Mouse (Mus musculus): ENCODE measurements around the gene Tom1. TPM values are rescaled to one million over a fixed set of nuclear protein-coding genes. Genes with fewer than 3 reads are reported as not detected.

Gene Tom1
- polyA plus RNA-seq, 1 experiment from 2014 or later, result 22.1 TPM

DNA sequence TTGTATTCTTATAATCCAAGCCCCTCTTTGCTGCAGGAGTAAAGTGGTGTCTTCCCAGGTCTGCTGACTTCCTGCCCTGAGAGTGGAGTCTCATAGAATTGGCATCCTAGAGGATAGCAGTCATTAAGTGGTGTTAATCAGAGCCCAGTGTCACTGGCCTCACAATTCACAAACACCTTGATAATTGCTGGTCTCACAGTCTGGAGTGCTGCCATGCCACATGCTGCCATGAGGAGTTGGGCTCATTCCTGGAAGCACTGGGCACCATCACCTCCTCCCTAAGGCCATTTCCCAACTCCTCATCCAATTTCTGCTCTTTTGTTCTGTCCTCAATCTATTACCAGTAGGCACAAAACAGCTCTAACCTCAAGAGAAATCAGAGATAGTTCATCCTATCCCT is 2.1 kb downstream of the Tom1 start:
- no peaks in the 10 kb centered on the region for H3K9me3 ChIP-seq (ENCODE audit: control insufficient read depth, low read length)
- ATAC-seq (ENCODE audit: low read depth), result no peak
- peaks cover 6% of the 10 kb centered on the region; the same call in 1 of the 2 replicates for H3K4me1 ChIP-seq (replicated peaks; ENCODE audit: control insufficient read depth, insufficient read depth, low read length)
- 0 out of 2 replicates have a peak, but pooled peaks cover 4% of the 10 kb centered on the region for H3K36me3 ChIP-seq (ENCODE audit: control insufficient read depth, insufficient read depth, low read length)
- no peak overlapping the region for H3K9ac ChIP-seq (ENCODE audit: low read length)
- H3K27me3 ChIP-seq (ENCODE audit: control insufficient read depth, insufficient read depth, low read depth, low read length), result no peaks in the 10 kb centered on the region
- no peak overlapping the region for H3K4me3 ChIP-seq (ENCODE audit: low read length)
- no peak overlapping the region for H3K27ac ChIP-seq (ENCODE audit: low read length)
- no peak overlapping the region for H3K4me2 ChIP-seq (ENCODE audit: low read depth, low read length)

DNA sequence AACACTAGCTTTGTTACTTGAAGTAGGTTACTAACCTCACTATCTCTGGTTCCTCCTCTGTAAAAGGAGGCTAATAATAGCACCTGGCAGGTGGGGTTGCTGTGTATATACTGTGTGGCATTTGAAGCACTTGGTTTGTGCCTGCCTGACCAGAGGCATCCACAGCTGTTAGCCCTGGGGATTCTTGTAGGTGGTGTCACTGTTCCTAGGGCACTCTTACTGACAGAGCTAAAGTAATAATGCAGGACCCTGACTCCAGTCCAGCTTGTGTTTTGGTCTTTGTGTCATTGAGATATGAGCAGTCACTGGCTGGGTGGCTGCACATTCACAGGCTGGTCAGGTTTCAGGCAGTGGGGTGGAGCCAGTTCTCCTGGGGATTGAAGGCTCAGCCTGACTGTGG is 5.0 kb downstream of the Tom1 start:
- ATAC-seq (ENCODE audit: low read depth), result no peak
- Histone ChIP-seq H3K4me1 (replicated peaks; ENCODE audit: control insufficient read depth, insufficient read depth, low read length) (peaks cover 6% of the 10 kb centered on the region; the same call in 1 of the 2 replicates), H3K27me3 (ENCODE audit: control insufficient read depth, insufficient read depth, low read depth, low read length) (no peaks in the 10 kb centered on the region), H3K9ac (ENCODE audit: low read length) (no peak overlapping the region), H3K27ac (ENCODE audit: low read length) (no peak overlapping the region), H3K9me3 (ENCODE audit: control insufficient read depth, low read length) (no peaks in the 10 kb centered on the region), H3K4me3 (ENCODE audit: low read length) (no peak overlapping the region), H3K4me2 (ENCODE audit: low read depth, low read length) (no peak overlapping the region), H3K36me3 (ENCODE audit: control insufficient read depth, insufficient read depth, low read length) (no peaks in the 10 kb centered on the region)

DNA sequence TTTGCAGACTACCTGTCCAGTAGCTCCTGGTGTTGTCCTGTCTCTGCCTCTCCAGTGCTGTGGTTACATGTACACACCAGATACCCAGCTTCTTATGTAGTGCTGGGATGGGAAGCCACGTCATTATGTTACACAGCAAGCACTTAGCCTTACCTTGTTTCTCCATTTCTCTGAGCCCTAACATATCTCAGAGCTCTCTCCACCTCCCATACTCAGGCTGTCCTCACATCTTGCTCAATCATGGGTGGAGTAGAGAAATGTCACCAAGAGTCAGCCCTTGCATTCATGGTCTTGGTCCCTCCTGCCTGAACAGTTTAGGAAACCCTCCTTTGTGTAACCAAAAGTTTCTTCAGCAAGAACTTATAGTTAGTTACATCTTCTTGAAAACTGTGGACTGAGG is 6.2 kb downstream of the Tom1 start:
- WGBS, result 80% methylated on average over 1 of the region's 1 CpGs

DNA sequence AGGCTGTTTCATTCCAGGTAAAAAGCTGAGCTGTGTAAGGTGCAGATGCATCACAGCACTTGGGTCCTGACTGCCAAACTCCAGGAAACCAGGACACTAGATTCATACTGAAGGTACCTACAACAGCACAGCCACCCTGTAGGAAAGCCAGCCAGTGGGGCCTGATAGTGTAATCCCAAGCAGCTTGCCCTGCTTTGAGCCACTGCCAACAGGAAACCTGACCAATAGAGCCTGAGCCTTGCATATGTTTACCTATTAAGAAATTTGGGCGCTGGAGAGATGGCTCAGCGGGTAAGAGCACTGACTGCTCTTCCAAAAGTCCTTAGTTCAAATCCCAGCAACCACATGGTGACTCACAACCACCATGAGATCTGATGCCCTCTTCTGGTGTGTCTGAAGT is 8.7 kb downstream of the Tom1 start:
- H3K9me3 ChIP-seq (ENCODE audit: control insufficient read depth, low read length), result no peaks in the 10 kb centered on the region
- no peak for ATAC-seq (ENCODE audit: low read depth)
- H3K27me3 ChIP-seq (ENCODE audit: control insufficient read depth, insufficient read depth, low read depth, low read length), result no peaks in the 10 kb centered on the region
- no peaks in the 10 kb centered on the region for H3K36me3 ChIP-seq (ENCODE audit: control insufficient read depth, insufficient read depth, low read length)
- H3K4me3 ChIP-seq (ENCODE audit: low read length), result no peak overlapping the region
- H3K9ac ChIP-seq (ENCODE audit: low read length), result no peak overlapping the region
- WGBS, result 74% methylated on average over 2 of the region's 2 CpGs
- H3K4me1 ChIP-seq (replicated peaks; ENCODE audit: control insufficient read depth, insufficient read depth, low read length), result no peaks in the 10 kb centered on the region
- H3K27ac ChIP-seq (ENCODE audit: low read length), result no peak overlapping the region
- no peak overlapping the region for H3K4me2 ChIP-seq (ENCODE audit: low read depth, low read length)

More for the DNA sequence above, 6.2 kb downstream of the Tom1 start:
- H3K4me1 ChIP-seq (replicated peaks; ENCODE audit: control insufficient read depth, insufficient read depth, low read length), result peaks cover 2% of the 10 kb centered on the region; the same call in 1 of the 2 replicates
- H3K27ac ChIP-seq (ENCODE audit: low read length), result no peak overlapping the region
- no peaks in the 10 kb centered on the region for H3K9me3 ChIP-seq (ENCODE audit: control insufficient read depth, low read length)
- no peaks in the 10 kb centered on the region for H3K27me3 ChIP-seq (ENCODE audit: control insufficient read depth, insufficient read depth, low read depth, low read length)
- no peaks in the 10 kb centered on the region for H3K36me3 ChIP-seq (ENCODE audit: control insufficient read depth, insufficient read depth, low read length)
- H3K4me2 ChIP-seq (ENCODE audit: low read depth, low read length), result no peak overlapping the region
- no peak overlapping the region for H3K4me3 ChIP-seq (ENCODE audit: low read length)
- no peak for ATAC-seq (ENCODE audit: low read depth)
- no peak overlapping the region for H3K9ac ChIP-seq (ENCODE audit: low read length)

DNA sequence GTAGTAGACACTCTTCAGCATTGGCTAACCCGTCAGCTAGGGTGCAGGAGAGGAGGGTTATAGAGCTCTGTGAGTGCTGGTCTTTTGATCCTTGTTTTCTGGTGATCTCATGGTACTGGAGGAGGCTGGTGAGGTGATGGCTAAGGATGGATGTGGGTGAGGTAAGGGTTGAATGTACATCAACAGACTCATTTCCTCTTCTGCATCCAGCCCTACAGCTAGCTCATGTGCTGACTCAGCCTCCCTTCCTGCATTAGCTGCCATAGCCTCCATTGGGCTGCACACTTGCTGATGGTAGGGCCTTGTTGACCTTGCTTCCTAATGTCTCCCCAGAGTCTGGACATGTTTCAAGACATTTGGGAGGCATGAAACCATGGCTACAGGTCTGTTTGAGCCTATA is 9.5 kb downstream of the Tom1 start:
- H3K9ac ChIP-seq (ENCODE audit: low read length), result no peak overlapping the region
- H3K27ac ChIP-seq (ENCODE audit: low read length), result no peak overlapping the region
- H3K36me3 ChIP-seq (ENCODE audit: control insufficient read depth, insufficient read depth, low read length), result no peaks in the 10 kb centered on the region
- 70% methylated on average over 1 of the region's 1 CpGs for WGBS
- H3K27me3 ChIP-seq (ENCODE audit: control insufficient read depth, insufficient read depth, low read depth, low read length), result no peaks in the 10 kb centered on the region
- ATAC-seq (ENCODE audit: low read depth), result no peak
- no peaks in the 10 kb centered on the region for H3K9me3 ChIP-seq (ENCODE audit: control insufficient read depth, low read length)
- H3K4me1 ChIP-seq (replicated peaks; ENCODE audit: control insufficient read depth, insufficient read depth, low read length), result no peaks in the 10 kb centered on the region
- no peak overlapping the region for H3K4me2 ChIP-seq (ENCODE audit: low read depth, low read length)
- no peak overlapping the region for H3K4me3 ChIP-seq (ENCODE audit: low read length)

- Histone ChIP-seq H3K4me1 (replicated peaks; ENCODE audit: control insufficient read depth, insufficient read depth, low read length) (no peaks in the 10 kb centered on the region), H3K27ac (ENCODE audit: low read length) (no peak overlapping the region), H3K27me3 (ENCODE audit: control insufficient read depth, insufficient read depth, low read depth, low read length) (no peaks in the 10 kb centered on the region), H3K4me3 (ENCODE audit: low read length) (no peak overlapping the region), H3K36me3 (ENCODE audit: control insufficient read depth, insufficient read depth, low read length) (no peaks in the 10 kb centered on the region), H3K9ac (ENCODE audit: low read length) (no peak overlapping the region), H3K4me2 (ENCODE audit: low read depth, low read length) (no peak overlapping the region), H3K9me3 (ENCODE audit: control insufficient read depth, low read length) (no peaks in the 10 kb centered on the region)
- WGBS, result 70% methylated on average over 1 of the region's 1 CpGs
- ATAC-seq (ENCODE audit: low read depth), result no peak
Measured at GRCm38 (mm10) chr8:75046303-75046702, 12.8 kb downstream of the Tom1 start.

- no peak for ATAC-seq (ENCODE audit: low read depth)
- 89% methylated on average over 3 of the region's 3 CpGs for WGBS
Measured at GRCm38 (mm10) chr8:75047784-75048183, 14.3 kb downstream of the Tom1 start.

GRCm38 (mm10) chr8:75053342-75053741 is 19.8 kb downstream of the Tom1 start:
- ATAC-seq (ENCODE audit: low read depth), result no peak
- Histone ChIP-seq H3K4me3 (ENCODE audit: low read length) (no peak overlapping the region), H3K27me3 (ENCODE audit: control insufficient read depth, insufficient read depth, low read depth, low read length) (no peaks in the 10 kb centered on the region), H3K4me2 (ENCODE audit: low read depth, low read length) (no peak overlapping the region), H3K9ac (ENCODE audit: low read length) (no peak overlapping the region), H3K27ac (ENCODE audit: low read length) (no peak overlapping the region), H3K9me3 (ENCODE audit: control insufficient read depth, low read length) (no peaks in the 10 kb centered on the region), H3K4me1 (replicated peaks; ENCODE audit: control insufficient read depth, insufficient read depth, low read length) (no peaks in the 10 kb centered on the region), H3K36me3 (ENCODE audit: control insufficient read depth, insufficient read depth, low read length) (no peaks in the 10 kb centered on the region)
- 85% methylated on average over 4 of the region's 4 CpGs for WGBS

More at GRCm38 (mm10) chr8:75047784-75048183, 14.3 kb downstream of the Tom1 start:
- Histone ChIP-seq H3K4me3 (ENCODE audit: low read length) (no peak overlapping the region), H3K27me3 (ENCODE audit: control insufficient read depth, insufficient read depth, low read depth, low read length) (no peaks in the 10 kb centered on the region), H3K9ac (ENCODE audit: low read length) (no peak overlapping the region), H3K9me3 (ENCODE audit: control insufficient read depth, low read length) (no peaks in the 10 kb centered on the region), H3K27ac (ENCODE audit: low read length) (no peak overlapping the region), H3K4me1 (replicated peaks; ENCODE audit: control insufficient read depth, insufficient read depth, low read length) (no peaks in the 10 kb centered on the region), H3K4me2 (ENCODE audit: low read depth, low read length) (no peak overlapping the region), H3K36me3 (ENCODE audit: control insufficient read depth, insufficient read depth, low read length) (no peaks in the 10 kb centered on the region)

DNA sequence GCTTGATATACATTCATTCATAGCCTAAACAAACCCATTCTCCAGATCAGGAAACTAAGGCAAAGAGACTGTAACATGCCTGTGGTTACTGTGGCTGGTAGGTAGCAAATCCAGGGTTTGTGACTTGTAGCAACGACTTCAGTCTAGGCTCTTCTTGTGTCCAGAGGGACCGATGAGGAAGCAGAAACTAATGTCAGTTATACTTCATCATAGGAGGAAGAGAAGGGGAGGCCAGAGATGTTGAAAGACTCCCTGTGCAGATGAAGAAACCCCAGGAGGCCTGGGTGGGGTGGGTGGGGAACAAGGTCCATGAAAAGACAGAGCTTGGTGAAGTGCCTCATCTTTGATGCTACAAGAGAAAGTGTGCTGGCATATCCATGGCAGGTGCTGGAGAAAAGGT is 22.2 kb downstream of the Tom1 start:
- Histone ChIP-seq H3K4me1 (replicated peaks; ENCODE audit: control insufficient read depth, insufficient read depth, low read length) (no peaks in the 10 kb centered on the region), H3K36me3 (ENCODE audit: control insufficient read depth, insufficient read depth, low read length) (no peaks in the 10 kb centered on the region), H3K27me3 (ENCODE audit: control insufficient read depth, insufficient read depth, low read depth, low read length) (no peaks in the 10 kb centered on the region), H3K4me3 (ENCODE audit: low read length) (no peak overlapping the region), H3K9me3 (ENCODE audit: control insufficient read depth, low read length) (no peaks in the 10 kb centered on the region), H3K27ac (ENCODE audit: low read length) (no peak overlapping the region), H3K9ac (ENCODE audit: low read length) (no peak overlapping the region), H3K4me2 (ENCODE audit: low read depth, low read length) (no peak overlapping the region)
- 98% methylated on average over 2 of the region's 2 CpGs for WGBS
- no peak for ATAC-seq (ENCODE audit: low read depth)

GRCm38 (mm10) chr8:75060022-75060421 is 26.5 kb downstream of the Tom1 start:
- Histone ChIP-seq H3K4me2 (ENCODE audit: low read depth, low read length) (no peak overlapping the region), H3K4me1 (replicated peaks; ENCODE audit: control insufficient read depth, insufficient read depth, low read length) (no peaks in the 10 kb centered on the region), H3K27ac (ENCODE audit: low read length) (no peak overlapping the region), H3K27me3 (ENCODE audit: control insufficient read depth, insufficient read depth, low read depth, low read length) (no peaks in the 10 kb centered on the region), H3K9ac (ENCODE audit: low read length) (no peak overlapping the region), H3K9me3 (ENCODE audit: control insufficient read depth, low read length) (no peaks in the 10 kb centered on the region), H3K4me3 (ENCODE audit: low read length) (no peak overlapping the region), H3K36me3 (ENCODE audit: control insufficient read depth, insufficient read depth, low read length) (no peaks in the 10 kb centered on the region)
- no peak for ATAC-seq (ENCODE audit: low read depth)
- WGBS, result 72% methylated on average over 6 of the region's 6 CpGs
